Mouse (Mus musculus): ENCODE measurements around the gene Ubxn10.
A peak's percentile ranks its signal among the peaks of the same experiment; 100 is the strongest.

Gene Ubxn10

DNA sequence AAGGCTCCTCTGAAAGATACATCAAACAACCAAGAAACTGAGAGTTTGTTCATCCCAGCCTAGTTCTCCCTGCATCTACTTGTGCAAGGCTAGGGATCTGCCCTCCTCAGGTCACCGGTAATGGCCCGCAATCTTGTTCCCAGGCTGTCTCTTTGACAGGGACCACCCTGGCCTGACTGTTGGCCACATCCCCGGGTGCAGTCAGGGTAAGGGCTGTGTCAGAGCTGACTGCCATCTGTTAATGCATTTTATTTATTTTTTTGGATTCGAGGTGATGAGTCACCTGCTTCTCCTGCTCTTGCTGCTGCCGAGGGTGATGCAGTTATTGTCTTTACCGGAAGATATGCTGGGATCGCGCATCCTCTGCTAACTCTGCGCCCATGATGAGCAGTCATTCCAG lies 20.3 kb downstream of the Ubxn10 start:
- 0 out of 2 replicates have a peak, but pooled peaks have one; percentile 29 for TF ChIP-seq GATA4 (IDR thresholded peaks at IDR 0.05; ENCODE audit: insufficient replicate concordance, low read length)

DNA sequence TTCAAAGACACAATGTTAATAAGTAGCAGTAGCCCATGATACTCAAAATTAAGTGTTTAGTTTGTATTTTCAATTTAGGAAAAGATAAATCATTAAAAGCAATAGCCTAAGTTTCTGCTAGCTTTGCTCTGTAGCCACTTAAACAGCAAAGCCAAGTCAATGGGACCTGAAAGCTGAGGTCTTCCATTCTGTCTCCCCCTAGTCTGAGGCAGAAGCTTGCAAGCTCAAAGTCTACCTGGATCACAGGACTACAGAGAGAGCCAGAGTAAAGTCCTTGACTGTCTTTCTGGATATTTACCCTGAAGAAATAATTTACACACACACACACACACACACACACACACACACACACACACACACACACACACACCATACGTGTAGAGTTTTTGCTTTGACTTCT lies 22.8 kb downstream of the Ubxn10 start:
- no peak for TF ChIP-seq GATA4 (IDR thresholded peaks at IDR 0.05; ENCODE audit: insufficient replicate concordance, low read length)

DNA sequence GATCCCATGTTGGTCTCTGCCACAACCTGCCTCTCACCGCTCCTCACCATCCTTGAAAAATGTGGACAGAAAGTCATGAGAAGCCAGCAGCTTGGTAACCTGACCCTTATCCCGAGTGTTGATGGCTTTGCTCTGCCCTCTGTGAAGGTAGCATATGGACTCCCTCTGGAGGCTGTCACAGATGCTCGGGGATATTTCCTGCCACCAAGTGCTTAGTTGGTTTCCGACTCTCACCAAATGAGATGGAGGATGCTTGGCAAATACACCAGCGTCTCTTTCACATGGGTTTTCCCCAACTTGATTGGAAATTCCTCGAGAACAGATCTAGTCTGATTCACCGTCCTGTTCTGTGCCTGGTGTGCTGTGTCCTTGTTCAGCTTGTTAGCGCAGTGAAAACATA lies 24.3 kb downstream of the Ubxn10 start:
- no peak for TF ChIP-seq GATA4 (IDR thresholded peaks at IDR 0.05; ENCODE audit: insufficient replicate concordance, low read length)

DNA sequence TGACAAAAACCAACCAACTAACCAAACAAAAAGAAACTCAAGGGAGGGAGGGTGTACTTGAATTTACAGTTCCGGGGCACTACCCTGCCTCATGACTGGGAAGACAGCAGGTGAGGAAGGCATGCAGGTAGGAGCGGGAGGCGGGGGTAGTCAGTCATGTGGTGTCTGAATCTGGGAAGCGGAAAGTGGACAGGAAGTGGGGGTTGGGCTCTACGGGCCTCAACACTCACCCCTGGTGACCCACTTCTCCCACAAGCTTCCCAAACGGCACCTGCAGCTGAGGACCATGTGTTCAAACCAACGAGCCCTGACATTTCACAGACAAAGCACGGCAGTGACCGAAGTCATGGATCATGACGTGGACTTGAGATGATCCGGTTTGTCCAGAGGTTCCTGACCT lies 24.9 kb downstream of the Ubxn10 start:
- TF ChIP-seq GATA4 (IDR thresholded peaks at IDR 0.05; ENCODE audit: insufficient replicate concordance, low read length): no peak

DNA sequence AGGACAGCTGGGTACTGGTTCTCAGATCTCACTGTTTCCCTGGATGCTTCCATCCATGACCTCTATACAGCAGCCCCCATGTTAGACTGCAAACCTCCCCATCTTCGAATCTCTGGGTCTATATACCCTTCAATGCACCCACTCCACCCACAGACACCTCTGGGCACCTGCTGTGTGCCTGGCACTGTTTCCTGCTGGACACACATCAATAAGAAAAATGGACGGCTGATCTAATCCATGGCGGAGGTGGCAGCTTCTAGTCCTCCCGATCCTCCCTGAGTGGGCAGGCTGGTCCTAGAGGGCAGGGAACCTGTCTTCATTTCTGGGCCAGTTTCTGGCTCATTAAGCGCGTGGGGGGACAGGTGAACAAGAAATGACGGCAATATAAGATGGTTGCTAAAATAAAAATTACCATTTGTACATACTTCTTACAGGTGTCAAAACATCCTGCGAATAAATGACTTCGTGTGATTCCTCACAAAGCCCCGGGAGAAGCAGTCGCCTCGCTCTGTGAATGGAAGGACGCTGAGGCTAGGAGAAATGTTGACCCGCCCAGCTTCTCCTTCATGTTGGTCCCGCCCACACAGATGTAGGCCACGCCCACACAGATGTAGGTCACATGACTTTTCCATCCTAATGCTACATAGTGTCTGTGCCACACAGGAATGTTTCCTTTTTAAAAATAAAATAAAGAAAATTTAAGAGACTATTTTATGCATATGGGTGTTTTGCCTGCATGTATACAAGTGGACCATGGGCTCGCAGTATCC lies 25.7 kb downstream of the Ubxn10 start:
- no peak for TF ChIP-seq GATA4 (IDR thresholded peaks at IDR 0.05; ENCODE audit: insufficient replicate concordance, low read length)

DNA sequence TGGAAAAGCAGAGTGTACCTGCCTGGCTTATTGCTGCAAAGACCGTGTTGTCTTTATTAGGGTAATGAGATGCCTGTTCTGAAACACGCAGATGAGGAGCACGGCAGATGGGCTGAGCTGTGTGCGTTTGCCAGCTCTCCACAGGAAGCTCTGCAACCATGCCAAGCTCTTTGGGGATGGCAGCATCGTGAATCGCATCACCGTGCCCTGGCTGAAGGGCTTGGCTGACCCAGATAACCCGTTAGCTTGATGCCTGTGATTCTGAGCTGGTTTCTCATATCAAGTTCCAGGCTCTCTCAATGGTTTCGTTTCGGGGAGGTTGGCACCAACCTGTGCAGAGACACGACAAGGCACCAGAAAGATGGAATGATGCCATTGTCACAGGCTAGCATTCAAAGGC lies 26.3 kb downstream of the Ubxn10 start:
- no peak for TF ChIP-seq GATA4 (IDR thresholded peaks at IDR 0.05; ENCODE audit: insufficient replicate concordance, low read length)

DNA sequence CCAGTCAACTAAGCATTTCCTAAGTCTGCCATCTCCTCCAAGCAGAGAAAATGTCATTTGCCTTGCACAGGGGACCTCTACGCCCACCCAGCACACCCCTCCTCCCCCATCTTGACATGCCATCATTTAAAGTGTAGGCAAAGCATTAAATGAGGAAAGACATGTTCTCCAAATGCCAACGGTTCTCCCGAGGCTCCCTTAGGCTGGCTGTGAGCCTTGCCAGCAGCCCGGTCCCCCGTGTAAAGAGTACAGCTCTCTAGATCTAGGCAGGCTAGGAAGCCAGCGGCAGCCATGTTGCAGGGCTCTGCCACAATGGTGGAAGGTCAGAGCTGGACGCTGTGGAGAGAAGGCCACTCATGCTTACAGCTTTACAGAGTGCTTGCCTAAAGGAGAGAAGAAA lies 27.0 kb downstream of the Ubxn10 start:
- TF ChIP-seq GATA4 (IDR thresholded peaks at IDR 0.05; ENCODE audit: insufficient replicate concordance, low read length): no peak

DNA sequence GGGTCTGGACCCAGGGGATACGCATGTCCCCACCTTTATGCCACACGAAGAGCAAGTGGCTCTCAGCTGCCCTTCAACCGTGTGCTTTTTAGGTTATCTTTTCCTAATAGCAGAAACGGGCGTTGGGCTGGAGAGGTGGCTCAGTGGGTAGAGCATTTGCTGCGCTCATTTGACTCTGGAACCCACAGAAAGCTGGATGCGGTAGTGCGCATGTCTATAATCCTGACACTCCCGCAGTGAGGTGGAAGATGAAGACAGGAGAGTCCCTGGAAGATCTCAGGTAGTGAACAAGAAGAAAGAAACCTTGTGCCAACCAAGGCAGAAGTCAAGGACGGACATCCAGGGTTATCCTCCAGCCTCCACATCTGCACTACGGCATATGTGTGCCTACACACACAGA lies 27.7 kb downstream of the Ubxn10 start:
- TF ChIP-seq GATA4 (IDR thresholded peaks at IDR 0.05; ENCODE audit: insufficient replicate concordance, low read length): no peak

DNA sequence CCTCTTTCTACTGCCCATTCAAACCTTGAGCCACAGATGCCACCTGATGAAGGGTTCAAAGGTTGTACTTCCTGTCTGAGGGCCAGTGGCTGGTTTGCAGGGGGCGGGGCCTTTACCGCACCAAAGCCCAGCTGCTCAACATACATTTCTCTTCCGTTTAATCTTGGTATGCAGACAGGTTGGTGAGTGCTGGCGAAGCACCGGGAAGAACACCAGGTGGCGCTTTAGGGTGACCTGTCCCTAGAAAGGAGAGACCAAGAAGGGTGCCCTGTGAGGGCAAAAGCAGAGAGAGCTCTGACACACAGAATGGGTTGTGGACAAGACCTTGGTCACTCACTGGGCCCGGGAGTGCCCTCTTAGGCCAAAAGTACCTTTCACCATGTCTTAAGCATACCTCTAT lies 28.3 kb downstream of the Ubxn10 start:
- no peak for TF ChIP-seq GATA4 (IDR thresholded peaks at IDR 0.05; ENCODE audit: insufficient replicate concordance, low read length)

DNA sequence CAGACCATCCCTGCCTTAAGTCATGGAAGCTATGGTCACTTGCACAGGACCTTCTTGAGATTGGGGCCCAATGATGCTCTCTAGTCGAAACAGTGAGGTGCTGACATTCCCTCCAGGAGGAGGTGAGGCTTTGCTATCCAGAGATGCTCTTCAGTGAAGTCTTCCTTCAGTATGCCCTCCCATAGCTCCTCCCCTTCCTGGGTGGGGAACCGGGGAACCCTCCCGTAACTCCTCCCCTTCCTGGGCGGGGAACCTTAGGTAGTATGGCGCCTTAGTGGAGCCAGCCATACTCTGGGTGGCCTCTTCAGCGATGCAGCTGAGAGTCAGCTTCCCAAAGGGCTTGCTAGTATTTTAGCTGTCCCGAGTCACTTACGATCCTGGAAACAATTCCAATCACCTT lies 30.3 kb downstream of the Ubxn10 start:
- no peak for TF ChIP-seq GATA4 (IDR thresholded peaks at IDR 0.05; ENCODE audit: insufficient replicate concordance, low read length)

DNA sequence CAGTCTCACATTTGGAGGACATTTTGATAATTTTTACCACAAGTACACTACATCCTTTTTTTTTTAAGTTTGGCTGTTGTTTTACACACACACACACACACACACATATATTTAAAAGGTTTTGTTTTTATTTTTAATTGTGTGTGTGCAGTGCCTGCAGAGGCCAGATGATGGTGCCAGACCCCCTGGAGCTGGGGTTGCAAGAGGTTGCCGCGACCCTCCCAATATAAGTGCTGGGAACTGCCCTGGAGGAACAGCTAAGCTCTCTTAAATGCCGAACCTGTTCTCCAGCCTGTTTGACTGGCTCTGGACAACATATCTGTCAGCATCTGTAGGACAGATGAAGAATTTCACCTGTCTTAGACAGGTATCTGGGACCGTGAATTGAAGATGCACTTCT lies 32.8 kb downstream of the Ubxn10 start:
- no peak for TF ChIP-seq GATA4 (IDR thresholded peaks at IDR 0.05; ENCODE audit: insufficient replicate concordance, low read length)

DNA sequence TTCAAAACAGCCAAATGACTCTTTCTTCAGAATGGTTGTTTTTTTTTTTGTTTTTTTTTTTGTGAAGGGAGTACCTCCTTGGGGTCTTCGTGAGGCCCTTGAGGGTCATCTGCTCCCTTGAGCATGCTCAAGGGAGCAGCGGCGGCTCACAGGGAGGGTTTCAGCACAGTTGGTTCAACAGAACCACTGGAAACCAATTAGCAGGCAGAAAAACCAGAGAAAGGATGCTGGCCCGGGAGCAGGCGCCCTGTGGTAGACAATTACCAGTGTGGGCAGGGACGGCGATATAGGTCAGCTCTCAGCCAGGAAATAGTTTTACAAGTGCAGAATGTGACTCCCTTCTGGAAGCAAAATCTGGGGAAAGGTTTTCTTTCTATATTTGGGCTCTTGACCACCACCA lies 33.4 kb downstream of the Ubxn10 start:
- TF ChIP-seq GATA4 (IDR thresholded peaks at IDR 0.05; ENCODE audit: insufficient replicate concordance, low read length): no peak

DNA sequence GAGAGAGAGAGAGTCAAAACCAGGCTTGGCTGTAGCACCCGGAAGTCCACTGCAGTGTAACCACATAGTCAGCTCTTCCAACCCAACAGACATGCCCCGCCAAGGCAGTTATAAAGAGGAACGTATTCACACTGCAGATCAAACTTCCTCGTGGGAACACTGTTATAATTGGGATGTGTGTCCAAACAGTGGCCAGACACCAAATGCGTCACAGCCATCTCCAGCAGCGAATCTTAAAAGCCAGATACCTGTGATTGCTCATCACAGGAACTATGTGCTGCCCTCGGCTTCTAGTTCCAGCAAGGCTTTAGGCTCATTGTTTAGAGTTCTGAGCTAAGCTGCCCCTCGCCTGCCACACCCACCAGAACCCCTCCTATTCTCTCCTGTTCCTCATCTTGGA lies 34.4 kb downstream of the Ubxn10 start:
- no peak for TF ChIP-seq GATA4 (IDR thresholded peaks at IDR 0.05; ENCODE audit: insufficient replicate concordance, low read length)

DNA sequence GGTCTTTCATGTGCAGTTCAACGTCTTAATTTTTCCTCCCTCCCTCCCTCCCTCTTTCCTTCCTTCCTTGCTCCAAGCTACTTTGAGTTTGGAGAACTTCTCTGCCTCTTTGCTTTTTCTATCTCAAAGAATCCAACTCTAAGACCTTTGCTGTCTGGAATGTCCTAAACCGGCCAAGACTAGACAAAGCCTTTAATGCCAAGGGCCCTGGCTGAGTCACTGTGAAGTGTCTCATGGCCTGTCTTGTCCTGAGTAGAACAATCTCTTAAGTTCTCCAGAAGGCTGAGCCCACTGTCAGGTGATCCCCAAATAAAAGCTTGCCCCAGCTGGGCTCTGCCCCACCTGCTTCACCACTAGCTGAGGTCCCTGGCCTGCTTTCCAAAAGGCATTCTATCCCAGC lies 34.9 kb downstream of the Ubxn10 start:
- TF ChIP-seq GATA4 (IDR thresholded peaks at IDR 0.05; ENCODE audit: insufficient replicate concordance, low read length): no peak

DNA sequence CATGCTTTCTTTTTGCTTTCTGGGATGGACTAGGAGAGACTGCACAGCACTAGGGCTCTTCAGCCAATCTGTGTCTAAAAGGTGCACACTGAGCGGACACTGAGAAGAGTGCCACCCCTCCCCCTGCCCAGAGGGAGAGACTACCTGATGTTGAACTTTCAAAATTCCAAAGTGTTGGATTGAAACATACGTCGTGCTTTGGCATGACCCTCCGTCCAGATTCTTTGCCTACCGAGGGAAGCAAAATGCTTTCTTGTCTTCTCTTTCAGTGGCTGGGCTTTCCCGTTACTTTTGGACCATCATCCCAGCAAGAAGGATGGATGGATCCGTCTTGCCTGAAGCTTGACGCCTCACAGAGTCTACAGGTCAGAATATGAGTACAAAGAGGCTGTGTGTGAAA lies 35.9 kb downstream of the Ubxn10 start:
- TF ChIP-seq GATA4 (IDR thresholded peaks at IDR 0.05; ENCODE audit: insufficient replicate concordance, low read length): no peak

DNA sequence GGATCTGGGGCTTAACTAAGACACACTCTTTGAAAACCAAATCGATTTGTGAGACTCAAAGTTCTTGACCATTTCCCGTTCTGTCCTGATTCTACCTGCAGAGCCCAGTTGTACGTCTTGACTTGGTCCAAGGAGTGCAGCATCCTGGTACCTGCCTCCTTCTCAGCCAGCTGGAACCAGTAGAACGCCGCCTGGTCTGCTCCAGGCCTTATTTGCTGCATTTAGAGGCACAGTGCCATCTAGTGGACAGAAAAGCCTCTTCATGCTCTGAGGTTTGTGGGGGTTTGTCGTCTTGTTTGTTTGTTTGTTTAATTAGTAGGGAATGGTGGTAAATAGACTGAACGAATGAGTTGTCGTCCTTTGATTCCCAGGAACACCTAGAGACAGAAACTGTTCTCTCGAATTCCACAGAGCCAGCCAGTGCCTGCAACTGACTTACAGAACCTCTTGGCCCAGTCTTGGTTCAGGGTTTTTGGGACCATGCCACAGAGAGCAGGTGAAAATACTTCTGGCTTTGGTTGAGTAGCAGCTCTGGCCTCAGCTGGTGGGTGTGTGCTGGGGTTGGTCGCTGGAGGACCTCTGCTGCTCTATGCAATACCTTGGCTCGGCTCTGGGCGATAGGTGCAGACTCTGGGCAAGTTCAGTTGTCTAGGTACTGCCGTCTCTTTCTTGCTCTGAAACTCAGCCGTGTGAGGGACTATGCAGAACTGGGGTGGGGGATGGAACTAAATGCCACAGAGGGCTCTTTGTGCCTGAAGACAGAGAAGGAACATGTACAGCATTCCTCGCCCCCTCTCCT lies 36.6 kb downstream of the Ubxn10 start:
- TF ChIP-seq GATA4 (IDR thresholded peaks at IDR 0.05; ENCODE audit: insufficient replicate concordance, low read length): no peak
